Mouse (Mus musculus) olfactory bulb, adult 2 months (tissue): ENCODE measurements at regions not wholly inside any gene's neighbourhood (a gene's known extent, or its start where the extent isn't known, plus 50 kb on each side); places are given as distances from the start of the nearest gene placed in this dataset.

Experiments used
- H3K27ac ChIP-seq: fragments of 200-500 bp; 2 replicates; pipeline ENCODE4 v1.5.1; 2012; ENCODE audit warnings: low read depth, low read length; ENCODE audit not compliant: insufficient read depth
- H3K4me1 ChIP-seq: fragments of 200-500 bp; 2 replicates; pipeline ENCODE4 v1.6.1; 2012; ENCODE audit warnings: low read length; ENCODE audit not compliant: control insufficient read depth, insufficient read depth
- H3K4me3 ChIP-seq: fragments of 200-500 bp; 2 replicates; pipeline ENCODE4 v1.5.1; 2012; ENCODE audit warnings: mild to moderate bottlenecking, low read depth, low read length, moderate library complexity; ENCODE audit not compliant: insufficient read depth
- CTCF ChIP-seq: fragments of 200-500 bp; IDR thresholded peaks from 2 replicates; pipeline ENCODE4 v1.5.1; 2012; ENCODE audit warnings: low read depth, mild to moderate bottlenecking, low read length, moderate library complexity; ENCODE audit not compliant: insufficient read depth
- POLR2A ChIP-seq: fragments of 200-500 bp; IDR thresholded peaks from 2 replicates; pipeline ENCODE4 v1.6.1; 2012; ENCODE audit warnings: mild to moderate bottlenecking, low read depth, low read length, moderate library complexity; ENCODE audit not compliant: insufficient read depth
- WGBS: fragments of 180-500 bp; shearing (Covaris S2); methylation state at CpG from one replicate; pipeline ENCODE4 v1.1.7; 2018; 5-methylcytosine and 5-hydroxymethylcytosine counted together

DNA sequence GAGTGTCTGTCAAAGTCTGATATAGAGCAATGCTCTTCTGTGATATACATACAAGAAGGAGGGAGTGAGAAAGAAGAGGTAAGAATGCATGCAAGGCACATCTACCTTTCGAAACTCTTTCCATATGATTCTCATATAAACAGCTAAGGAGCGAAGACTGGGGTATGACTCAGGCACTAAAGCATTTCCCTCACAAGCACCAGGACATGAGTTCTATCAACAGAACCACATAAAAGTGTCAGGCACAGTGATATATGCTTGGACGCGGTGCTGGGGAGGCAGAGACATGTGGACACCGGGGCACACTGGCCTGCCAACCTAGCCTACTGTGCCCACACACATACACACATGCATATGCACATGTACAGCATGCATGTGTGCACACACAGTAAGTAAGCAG, 391.3 kb downstream of the Mtx2 start:
- TF ChIP-seq CTCF = no peak
- no peak for TF ChIP-seq POLR2A
- H3K4me1 ChIP-seq = no peaks in the 10 kb centered on the region
- 96% methylated on average over 5 of the region's 5 CpGs for WGBS
- no peak overlapping the region for H3K4me3 ChIP-seq
- H3K27ac ChIP-seq = no peak overlapping the region

- TF ChIP-seq CTCF (no peak), POLR2A (no peak)
- Histone ChIP-seq H3K4me3 (no peak overlapping the region), H3K27ac (no peak overlapping the region), H3K4me1 (no peaks in the 10 kb centered on the region)
- 76% methylated on average over 8 of the region's 8 CpGs for WGBS
These were observed 395.3 kb downstream of the Mtx2 start for GRCm38 (mm10) chr2:75220775-75221359.

GRCm38 (mm10) chr2:75224443-75224842, 398.8 kb downstream of the Mtx2 start:
- no peak for TF ChIP-seq CTCF
- no peak for TF ChIP-seq POLR2A
- H3K4me3 ChIP-seq = no peak overlapping the region
- 39% methylated on average over 5 of the region's 5 CpGs for WGBS
- H3K27ac ChIP-seq = no peak overlapping the region
- H3K4me1 ChIP-seq = no peaks in the 10 kb centered on the region

- TF ChIP-seq CTCF = no peak
- TF ChIP-seq POLR2A = no peak
- WGBS = 95% methylated on average over 1 of the region's 1 CpGs
- no peak overlapping the region for H3K27ac ChIP-seq
- H3K4me1 ChIP-seq = peaks cover 3% of the 10 kb centered on the region; the same call in 1 of the 2 replicates
- H3K4me3 ChIP-seq = no peak overlapping the region
These were observed 415.4 kb downstream of the Mtx2 start for GRCm38 (mm10) chr2:75240976-75241375.

DNA sequence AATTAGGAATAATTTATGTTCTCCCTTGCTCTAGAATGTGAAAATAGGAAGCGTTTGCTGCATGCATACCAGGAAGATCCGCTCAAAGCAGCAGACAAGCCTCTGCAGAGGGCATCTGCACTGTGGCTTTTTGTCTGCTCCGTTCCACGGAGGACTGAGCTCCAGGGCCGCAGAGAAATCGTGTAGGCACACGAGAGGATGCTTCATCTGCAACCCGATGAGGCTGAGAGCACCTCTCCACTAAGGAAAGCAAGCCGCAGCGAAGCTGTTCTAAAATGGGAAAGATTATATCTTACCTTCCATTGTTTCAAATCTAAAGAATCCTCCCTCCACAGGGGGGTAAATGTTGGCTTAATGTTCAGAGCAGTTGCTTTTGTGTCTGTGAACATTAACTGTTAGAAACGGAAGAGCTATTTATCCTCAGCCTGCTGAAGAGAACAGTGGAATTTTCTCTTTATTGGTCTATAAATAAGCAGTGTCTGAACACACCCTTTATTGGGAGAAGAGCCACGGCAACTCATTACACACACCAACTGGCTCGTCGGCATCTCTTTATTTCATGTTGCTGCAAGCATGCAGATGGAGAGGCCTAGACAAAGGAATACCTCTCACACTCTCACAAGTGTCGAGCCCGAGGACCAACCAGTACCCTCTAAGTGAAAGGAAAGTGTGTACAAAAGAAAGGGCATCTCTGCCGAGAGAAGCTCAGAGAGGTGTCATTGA, 414.6 kb upstream of the Hnrnpa3 start:
- no peak for TF ChIP-seq POLR2A
- no peak for TF ChIP-seq CTCF
- no peak overlapping the region for H3K4me3 ChIP-seq
- H3K27ac ChIP-seq = peak overlapping the region; percentile 93
- WGBS = 25% methylated on average over 17 of the region's 17 CpGs
- peaks cover 3% of the 10 kb centered on the region; the same call in 1 of the 2 replicates for H3K4me1 ChIP-seq

- Histone ChIP-seq H3K4me3 (no peak overlapping the region), H3K4me1 (peaks cover 3% of the 10 kb centered on the region; the same call in 1 of the 2 replicates), H3K27ac (peak overlapping the region; percentile 93; the same call in 1 of the 2 replicates)
- 42% methylated on average over 6 of the region's 6 CpGs for WGBS
- TF ChIP-seq CTCF = no peak
- TF ChIP-seq POLR2A = no peak
These were observed 413.8 kb upstream of the Hnrnpa3 start for GRCm38 (mm10) chr2:75245256-75245655.

GRCm38 (mm10) chr2:75245662-75246061, 413.4 kb upstream of the Hnrnpa3 start:
- TF ChIP-seq POLR2A = no peak
- no peak for TF ChIP-seq CTCF
- WGBS = 22% methylated on average over 5 of the region's 5 CpGs
- Histone ChIP-seq H3K27ac (peak overlapping the region; percentile 47; the same call in 1 of the 2 replicates), H3K4me1 (peaks cover 3% of the 10 kb centered on the region; the same call in 1 of the 2 replicates), H3K4me3 (no peak overlapping the region)

DNA sequence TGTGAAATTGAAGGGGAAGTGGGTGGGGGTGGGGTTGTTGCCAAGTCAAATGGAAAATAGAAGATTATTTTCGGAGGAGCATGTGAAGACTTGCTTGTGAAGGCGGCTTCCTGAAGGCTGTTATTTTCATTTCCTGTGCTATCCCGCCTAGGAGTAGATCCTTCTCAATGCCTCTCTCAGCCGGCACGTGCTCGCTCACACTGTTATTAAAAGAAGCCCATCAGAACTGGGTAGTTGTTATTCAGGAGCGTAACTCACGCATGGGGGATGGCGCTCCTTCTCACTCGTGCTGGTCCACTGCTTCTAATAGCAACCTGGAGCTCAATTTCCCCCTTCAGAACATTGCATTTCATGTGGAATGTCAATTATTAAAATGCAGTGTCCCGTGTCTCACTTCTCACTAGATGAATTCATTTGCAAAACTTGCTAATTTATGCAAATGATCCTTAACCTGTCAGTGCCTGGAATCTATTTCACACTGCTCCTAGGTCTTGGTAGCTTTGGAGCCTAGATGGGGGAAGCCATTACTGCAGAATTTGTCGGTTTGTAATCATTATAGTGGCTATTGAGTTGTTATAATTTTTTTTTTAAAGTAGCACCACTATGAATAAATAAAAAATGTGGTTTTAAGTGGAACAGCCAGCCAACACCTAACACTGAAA, 412.8 kb upstream of the Hnrnpa3 start:
- no peak for TF ChIP-seq CTCF
- no peak overlapping the region for H3K27ac ChIP-seq
- WGBS = 9% methylated on average over 12 of the region's 12 CpGs
- H3K4me3 ChIP-seq = no peak overlapping the region
- H3K4me1 ChIP-seq = peaks cover 3% of the 10 kb centered on the region; the same call in 1 of the 2 replicates

DNA sequence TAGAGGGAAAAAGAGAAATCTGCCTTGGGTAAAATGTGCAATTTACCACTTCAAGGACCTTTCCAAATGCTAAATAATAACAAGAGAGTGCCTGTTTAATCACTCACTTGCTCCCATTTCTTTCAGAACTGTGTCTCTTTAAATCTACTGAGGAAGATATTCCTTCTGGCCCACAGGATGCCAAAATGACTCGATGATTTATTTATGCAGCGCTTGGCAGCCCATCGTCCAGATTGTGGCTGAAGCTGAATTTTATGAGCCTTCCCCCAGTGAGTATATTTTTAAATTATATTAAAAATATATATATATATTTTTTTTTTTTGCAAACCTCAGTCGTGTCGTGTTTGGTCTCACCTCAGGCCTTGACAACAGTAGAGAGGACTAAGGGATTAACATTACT, 410.8 kb upstream of the Hnrnpa3 start:
- Histone ChIP-seq H3K27ac (no peak overlapping the region), H3K4me3 (no peak overlapping the region), H3K4me1 (peaks cover 3% of the 10 kb centered on the region; the same call in 1 of the 2 replicates)
- 55% methylated on average over 5 of the region's 5 CpGs for WGBS
- no peak for TF ChIP-seq CTCF
